Mouse (Mus musculus) cerebellum, adult 2 months (tissue): ENCODE data around the gene Elmo1. TPM values are rescaled to one million over a fixed set of nuclear protein-coding genes. Genes with fewer than 3 reads are reported as not detected.

Experiments used
- DNase-seq, 2 experiments: peaks; one replicate each; pipeline ENCODE4 v3.0.0; 2021
- H3K27ac ChIP-seq: fragments of 200-500 bp; 2 replicates; pipeline ENCODE4 v1.5.1; 2012; ENCODE audit warnings: low read length, control low read depth, inconsistent platforms; ENCODE audit not compliant: insufficient read depth
- H3K27me3 ChIP-seq: fragments of 200-500 bp; 2 replicates; pipeline ENCODE4 v1.6.1; 2012; ENCODE audit warnings: inconsistent platforms, mild to moderate bottlenecking, low read length, moderate library complexity; ENCODE audit not compliant: control insufficient read depth, insufficient read depth
- H3K4me1 ChIP-seq: fragments of 200-500 bp; 2 replicates; pipeline ENCODE4 v1.6.1; 2011; ENCODE audit warnings: low read length; ENCODE audit not compliant: control insufficient read depth, insufficient read depth
- H3K4me3 ChIP-seq: fragments of 200-500 bp; replicated peaks from 2 replicates; pipeline ENCODE3; 2011; ENCODE audit warnings: mild to moderate bottlenecking, low read depth, low read length, control low read depth; ENCODE audit not compliant: insufficient read depth
- CTCF ChIP-seq: fragments of 200-500 bp; IDR thresholded peaks from 2 replicates; pipeline ENCODE4 v1.5.1; 2011; ENCODE audit warnings: low read depth, mild to moderate bottlenecking, control low read depth, low read length, moderate library complexity, borderline replicate concordance; ENCODE audit not compliant: insufficient read depth
- POLR2A ChIP-seq: fragments of 200-500 bp; IDR thresholded peaks from 2 replicates; pipeline ENCODE4 v1.6.1; 2011; ENCODE audit warnings: low read length, control low read depth, borderline replicate concordance; ENCODE audit not compliant: insufficient read depth
- WGBS: fragments of 180-500 bp; shearing (Covaris S2); methylation state at CpG from one replicate; pipeline ENCODE4 v1.1.7; 2018; 5-methylcytosine and 5-hydroxymethylcytosine counted together
- polyA plus RNA-seq: library from polyadenylated mRNA; depleted of rRNA; stranded (reverse); fragments of >200 nt; gene quantifications from 2 replicates; pipeline ENCODE4 v1.2.3, GENCODE M21; 2012

The Elmo1 gene
- polyA plus RNA-seq, 1 experiment: 92.3 TPM

DNA sequence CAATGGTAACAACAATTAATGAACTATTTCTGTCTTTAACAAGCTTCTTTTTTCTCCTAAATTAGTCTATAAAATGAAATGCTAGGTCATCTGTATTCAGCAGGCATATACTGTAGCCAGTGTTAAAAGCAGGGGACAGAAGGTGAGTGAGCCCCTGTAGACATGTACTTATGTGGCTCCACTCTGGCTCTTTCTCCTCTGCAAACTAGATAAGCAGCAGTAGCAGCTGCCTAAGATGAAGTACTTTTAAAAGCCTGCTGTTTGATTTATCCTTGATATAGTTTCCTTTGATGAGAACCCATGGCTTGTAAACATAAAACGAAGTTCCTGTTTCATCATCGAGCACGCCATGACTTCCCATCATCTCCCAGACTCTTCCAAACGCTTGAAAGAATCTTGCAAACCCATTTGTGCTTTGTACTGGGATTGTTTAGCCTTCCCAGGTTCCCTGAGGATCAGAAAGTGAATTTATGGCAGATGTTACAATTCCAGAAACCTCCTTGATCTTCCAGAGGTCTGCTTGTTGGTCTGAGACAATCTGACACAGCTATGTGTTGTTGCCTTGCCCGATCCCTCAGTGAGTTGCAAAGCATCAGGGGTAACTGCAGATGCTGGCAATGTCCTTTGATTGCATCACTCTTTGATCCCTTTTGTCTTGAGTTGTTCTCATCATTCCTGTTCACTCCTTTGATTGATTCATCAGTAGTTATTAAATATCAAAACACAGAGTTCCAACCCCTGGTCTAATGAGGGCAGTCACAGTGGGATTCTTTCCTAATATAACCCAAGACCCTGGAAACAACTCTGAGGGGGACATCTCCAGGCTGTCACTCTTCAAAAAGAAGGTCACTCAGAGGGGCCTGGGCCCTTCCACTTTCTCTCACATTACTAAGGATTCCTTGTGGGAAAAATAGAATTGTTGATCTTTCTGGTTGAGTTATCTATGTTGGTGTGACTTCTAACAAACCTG, 326.6 kb downstream of the Elmo1 start:
- H3K27me3 ChIP-seq: no peaks in the 10 kb centered on the region
- no peak for DNase-seq
- 87% methylated on average over 5 of the region's 5 CpGs for WGBS
- TF ChIP-seq POLR2A: no peak
- no peak for TF ChIP-seq CTCF
- no peak overlapping the region for H3K4me3 ChIP-seq
- H3K4me1 ChIP-seq: no peaks in the 10 kb centered on the region
- H3K27ac ChIP-seq: no peak overlapping the region

DNA sequence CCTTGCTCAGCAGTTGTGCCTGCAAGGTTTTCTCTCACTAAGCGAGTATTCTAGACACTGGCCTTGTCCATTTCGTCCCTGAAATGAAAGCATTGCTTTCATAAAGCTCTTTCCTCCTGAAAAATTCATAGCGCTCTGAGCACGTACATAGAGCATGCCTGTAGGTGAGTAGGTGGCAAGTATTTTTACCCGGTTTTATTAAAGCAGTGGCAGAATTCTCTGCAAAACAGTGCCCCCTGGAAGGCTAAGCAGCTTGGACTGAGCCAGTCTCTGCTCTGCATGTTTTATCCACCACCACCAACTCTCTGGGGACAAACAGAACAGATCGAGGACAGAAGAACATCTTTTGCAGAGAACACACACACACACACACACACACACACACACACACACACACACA, 340.6 kb downstream of the Elmo1 start:
- 49% methylated on average over 6 of the region's 6 CpGs for WGBS
- TF ChIP-seq POLR2A (no peak), CTCF (no peak)
- no peaks in the 10 kb centered on the region for H3K27me3 ChIP-seq
- DNase-seq: peak in 1 of 2 experiments; percentile 11
- no peaks in the 10 kb centered on the region; the same call in 1 of the 2 replicates for H3K4me1 ChIP-seq
- no peak overlapping the region for H3K27ac ChIP-seq
- no peak overlapping the region for H3K4me3 ChIP-seq

DNA sequence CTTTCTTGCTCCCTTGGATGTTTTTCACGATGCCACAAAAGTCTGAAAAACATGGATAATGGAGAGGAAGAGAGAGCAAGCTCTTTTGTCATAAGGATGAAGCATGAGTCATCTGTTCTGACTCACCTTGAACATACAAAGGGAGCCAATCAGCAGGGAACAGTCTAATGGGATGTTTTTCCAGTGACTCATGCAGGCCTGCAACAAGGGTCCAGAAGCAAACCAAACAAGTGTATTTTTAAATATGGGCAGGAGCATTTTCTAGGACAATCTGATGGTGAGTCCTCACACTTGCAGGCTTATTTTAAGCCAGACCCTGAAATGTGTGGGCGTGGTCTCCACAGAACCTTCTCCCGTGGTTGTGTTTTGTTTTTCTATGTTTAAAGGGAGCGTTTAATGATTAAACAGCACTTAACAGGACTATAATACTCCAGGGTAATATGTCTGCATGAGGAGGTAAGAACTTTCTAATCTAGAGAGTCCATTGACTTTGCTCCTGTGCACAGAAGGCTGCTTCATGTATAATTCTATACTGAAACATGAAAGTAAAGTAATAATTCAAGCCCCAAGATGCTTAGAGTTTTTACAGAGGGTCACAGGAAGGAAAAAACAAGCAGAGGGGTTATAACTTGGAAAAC, 342.9 kb downstream of the Elmo1 start:
- Histone ChIP-seq H3K27me3 (no peaks in the 10 kb centered on the region), H3K4me1 (no peaks in the 10 kb centered on the region; the same call in 1 of the 2 replicates), H3K27ac (no peak overlapping the region), H3K4me3 (no peak overlapping the region)
- peak in 1 of 2 experiments; percentile 64 for DNase-seq
- no peak for TF ChIP-seq POLR2A
- no peak for TF ChIP-seq CTCF
- 63% methylated on average over 4 of the region's 4 CpGs for WGBS

DNA sequence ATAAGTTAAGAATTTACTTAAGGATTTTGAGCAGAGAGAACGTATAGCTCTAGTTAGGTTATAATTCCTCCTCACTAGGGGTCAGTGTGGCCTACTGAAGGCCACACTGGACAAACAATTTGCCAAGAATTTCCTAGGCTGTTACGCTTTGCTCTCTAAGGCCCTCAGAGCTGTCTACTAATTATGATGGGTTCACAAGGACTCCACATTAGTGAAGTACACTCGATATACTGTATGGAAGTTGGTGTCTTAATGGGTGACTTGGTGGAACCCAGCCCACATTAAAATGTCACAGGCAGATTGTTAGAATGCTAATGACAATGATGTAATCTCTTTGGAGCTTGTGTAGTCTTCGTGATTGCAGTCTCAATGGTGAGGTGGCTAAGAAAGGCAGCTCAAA, 343.7 kb downstream of the Elmo1 start:
- H3K4me1 ChIP-seq: no peaks in the 10 kb centered on the region; the same call in 1 of the 2 replicates
- WGBS: 46% methylated on average over 4 of the region's 4 CpGs
- peak in 1 of 2 experiments; percentile 31 for DNase-seq
- no peak overlapping the region for H3K4me3 ChIP-seq
- no peak for TF ChIP-seq POLR2A
- peak; percentile 34; the same call in 1 of the 2 replicates for TF ChIP-seq CTCF
- H3K27me3 ChIP-seq: no peaks in the 10 kb centered on the region
- no peak overlapping the region for H3K27ac ChIP-seq

DNA sequence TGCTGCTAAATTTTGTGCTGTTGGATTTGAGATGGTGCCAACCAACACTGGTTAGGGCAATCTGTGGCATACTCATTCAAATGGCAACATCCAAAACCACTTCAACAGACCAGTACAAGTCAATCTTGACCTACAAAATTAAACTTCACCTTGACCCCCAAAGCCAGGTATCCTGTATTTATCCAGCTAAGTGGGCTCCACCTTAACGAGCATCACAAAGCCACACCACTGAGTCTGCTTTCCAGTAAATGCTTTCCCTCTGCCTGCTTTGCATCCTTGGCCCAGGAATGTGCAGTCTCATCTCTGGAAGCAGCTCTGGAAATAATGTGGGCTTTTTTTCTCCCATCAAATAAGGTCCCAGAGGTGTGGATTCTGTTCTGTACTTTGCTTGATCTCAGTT, 349.1 kb downstream of the Elmo1 start:
- no peak for DNase-seq
- TF ChIP-seq POLR2A (no peak), CTCF (no peak)
- WGBS: 81% methylated on average over 1 of the region's 1 CpGs

DNA sequence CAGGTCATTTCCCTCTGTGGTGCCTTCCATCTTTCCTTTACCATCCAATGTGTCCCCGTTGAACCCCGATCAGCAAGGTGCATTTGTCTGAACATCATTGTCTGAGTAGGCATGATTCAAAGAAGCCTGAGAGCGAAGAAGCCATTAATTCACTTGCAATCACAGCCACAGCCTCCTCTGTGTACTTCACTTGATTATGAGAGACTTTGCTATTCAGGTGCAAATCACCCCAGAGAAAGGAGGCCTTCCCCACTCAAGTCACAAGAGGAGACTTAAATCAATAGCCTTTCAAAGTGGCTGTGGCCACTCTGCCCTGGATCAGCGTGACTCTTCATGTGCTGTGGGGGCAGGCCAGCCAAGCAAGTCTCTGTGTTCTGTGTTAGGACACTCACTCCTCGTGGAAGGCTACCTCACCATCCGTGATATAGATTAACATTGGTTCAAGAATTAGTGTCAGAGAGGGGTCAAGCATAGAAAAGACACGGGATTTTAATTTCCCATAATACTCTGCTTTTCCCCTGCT, 360.5 kb downstream of the Elmo1 start:
- Histone ChIP-seq H3K4me3 (no peak overlapping the region), H3K27ac (no peak overlapping the region), H3K4me1 (no peaks in the 10 kb centered on the region; the same call in 1 of the 2 replicates), H3K27me3 (no peaks in the 10 kb centered on the region)
- no peak for DNase-seq
- TF ChIP-seq POLR2A (no peak), CTCF (no peak)
- WGBS: 75% methylated on average over 7 of the region's 7 CpGs

More for the DNA sequence above, 349.1 kb downstream of the Elmo1 start:
- H3K4me3 ChIP-seq: no peak overlapping the region
- H3K27me3 ChIP-seq: no peaks in the 10 kb centered on the region
- H3K27ac ChIP-seq: no peak overlapping the region
- no peaks in the 10 kb centered on the region for H3K4me1 ChIP-seq

DNA sequence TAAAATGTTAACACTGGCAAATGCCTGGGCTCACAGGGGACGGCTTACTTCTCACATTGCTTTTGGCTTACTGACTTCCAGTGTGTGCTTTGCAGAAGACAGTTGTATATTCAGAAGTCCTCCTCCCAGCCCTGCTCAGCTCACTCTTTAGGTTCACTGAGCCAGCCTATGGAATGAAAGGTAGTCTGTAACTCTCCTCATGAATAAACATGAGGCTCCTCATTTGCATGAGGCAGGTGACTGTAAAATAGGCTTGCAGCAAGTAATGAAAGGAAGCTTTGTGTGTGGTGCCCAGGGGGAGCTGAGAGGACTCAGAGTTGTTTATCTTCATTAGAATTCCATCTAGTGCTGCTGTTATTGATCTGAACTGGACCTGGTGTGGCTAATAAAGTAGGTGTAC, 364.0 kb downstream of the Elmo1 start:
- no peak for DNase-seq
- no peaks in the 10 kb centered on the region for H3K27me3 ChIP-seq
- no peak for TF ChIP-seq CTCF
- H3K27ac ChIP-seq: no peak overlapping the region
- peaks cover 2% of the 10 kb centered on the region; the same call in 1 of the 2 replicates for H3K4me1 ChIP-seq
- WGBS: 69% methylated on average over 1 of the region's 1 CpGs
- H3K4me3 ChIP-seq: no peak overlapping the region
